Mouse (Mus musculus) myocyte (in vitro differentiated cells): ENCODE data around the gene Rbm47. TPM values are rescaled to one million over a fixed set of nuclear protein-coding genes. Genes with fewer than 3 reads are reported as not detected.

ENCODE experiments used
- H3K27me3 ChIP-seq: one replicate; pipeline ENCODE4 v1.6.1; 2011; ENCODE audit not compliant: control insufficient read depth, insufficient read depth, insufficient read length
- H3K36me3 ChIP-seq: one replicate; pipeline ENCODE4 v1.6.1; 2011; ENCODE audit not compliant: control insufficient read depth, insufficient read depth
- H3K4me2 ChIP-seq: one replicate; pipeline ENCODE4 v1.6.1; 2011; ENCODE audit warnings: low read depth, control low read depth
- H3K4me3 ChIP-seq: one replicate; pipeline ENCODE4 v1.5.1; 2011; ENCODE audit warnings: mild to moderate bottlenecking, control low read depth, moderate library complexity
- H3K79me2 ChIP-seq: one replicate; pipeline ENCODE4 v1.6.1; 2011; ENCODE audit not compliant: control insufficient read depth, insufficient read depth
- H3ac ChIP-seq: one replicate; pipeline ENCODE4 v1.6.1; 2011; ENCODE audit not compliant: control insufficient read depth, insufficient read length
- CEBPB ChIP-seq: IDR thresholded peaks from 2 replicates; pipeline ENCODE4 v1.6.1; 2011; ENCODE audit warnings: mild to moderate bottlenecking, moderate library complexity; ENCODE audit not compliant: poor library complexity, insufficient read depth, severe bottlenecking
- E2F4 ChIP-seq: IDR thresholded peaks from one replicate; pipeline ENCODE4 v1.6.1; 2011; ENCODE audit warnings: mild to moderate bottlenecking, control low read depth, moderate library complexity; ENCODE audit not compliant: insufficient read depth
- MAX ChIP-seq: IDR thresholded peaks from one replicate; pipeline ENCODE4 v1.6.1; 2011; ENCODE audit warnings: low read depth, mild to moderate bottlenecking, control low read depth
- MYOD1 ChIP-seq, 3 experiments: IDR thresholded peaks; one replicate each; pipeline ENCODE4 v1.6.1; 2011; ENCODE audit warnings: control low read depth in 2 of 3, low read depth in 2 of 3, mild to moderate bottlenecking in 2 of 3, moderate library complexity in 1 of 3; ENCODE audit not compliant: insufficient read length in 2 of 3, control insufficient read depth in 1 of 3
- MYOG ChIP-seq, 3 experiments: IDR thresholded peaks; one replicate each; pipeline ENCODE4 v1.6.1; 2011; ENCODE audit warnings: control low read depth in 2 of 3, low read depth in 2 of 3, mild to moderate bottlenecking in 2 of 3; ENCODE audit not compliant: insufficient read length in 2 of 3, control insufficient read depth in 1 of 3, insufficient read depth in 1 of 3
- POLR2A ChIP-seq: IDR thresholded peaks from one replicate; pipeline ENCODE4 v1.6.1; 2011; ENCODE audit warnings: low read depth, mild to moderate bottlenecking, control low read depth, moderate library complexity; ENCODE audit not compliant: insufficient read length
- POLR2AphosphoS2 ChIP-seq: IDR thresholded peaks from one replicate; pipeline ENCODE4 v1.6.1; 2011; ENCODE audit warnings: low read depth, control low read depth; ENCODE audit not compliant: insufficient read length
- REST ChIP-seq: IDR thresholded peaks from one replicate; pipeline ENCODE4 v1.6.1; 2011; ENCODE audit warnings: mild to moderate bottlenecking, control low read depth, moderate library complexity; ENCODE audit not compliant: insufficient read depth, insufficient read length
- SRF ChIP-seq: IDR thresholded peaks from one replicate; pipeline ENCODE4 v1.6.1; 2011; ENCODE audit warnings: low read depth; ENCODE audit not compliant: control insufficient read depth, insufficient read length
- TCF12 ChIP-seq: IDR thresholded peaks from one replicate; pipeline ENCODE4 v1.6.1; 2011; ENCODE audit warnings: mild to moderate bottlenecking, control low read depth; ENCODE audit not compliant: poor library complexity, insufficient read depth, severe bottlenecking
- TCF3 ChIP-seq: IDR thresholded peaks from one replicate; pipeline ENCODE4 v1.6.1; 2011; ENCODE audit warnings: low read depth, control low read depth; ENCODE audit not compliant: insufficient read length
- USF1 ChIP-seq: IDR thresholded peaks from one replicate; pipeline ENCODE4 v1.6.1; 2011; ENCODE audit warnings: low read depth, mild to moderate bottlenecking, control low read depth, moderate library complexity
- polyA plus RNA-seq: library from polyadenylated mRNA; unstranded; fragments of >200 nt; fragmentation: generic; extraction: Trizol; gene quantifications from one replicate; pipeline ENCODE4 v1.2.1, GENCODE M21; 2012; ENCODE audit warnings: missing spikeins

Rbm47 gene
- polyA plus RNA-seq, 1 experiment, result 0.10 TPM

GRCm38 (mm10) chr5:66153486-66153885 lies 19.4 kb downstream of the Rbm47 start:
- Histone ChIP-seq H3K4me3 (no peak overlapping the region), H3K79me2 (no peaks in the 10 kb centered on the region), H3K4me2 (no peak overlapping the region), H3ac (no peak overlapping the region), H3K27me3 (no peaks in the 10 kb centered on the region), H3K36me3 (no peaks in the 10 kb centered on the region)
- TF ChIP-seq MAX (no peak), MYOD1 (IDR thresholded peaks at IDR 0.05; ENCODE audit: control insufficient read depth in 1 of 3, insufficient read length in 2 of 3, low read depth in 2 of 3) (no peak), USF1 (no peak), POLR2A (no peak), POLR2AphosphoS2 (no peak), REST (no peak), MYOG (IDR thresholded peaks at IDR 0.05; ENCODE audit: control insufficient read depth in 1 of 3, insufficient read depth in 1 of 3, insufficient read length in 2 of 3, low read depth in 2 of 3) (no peak), TCF12 (no peak), E2F4 (no peak), TCF3 (no peak), SRF (no peak), CEBPB (no peak)

DNA sequence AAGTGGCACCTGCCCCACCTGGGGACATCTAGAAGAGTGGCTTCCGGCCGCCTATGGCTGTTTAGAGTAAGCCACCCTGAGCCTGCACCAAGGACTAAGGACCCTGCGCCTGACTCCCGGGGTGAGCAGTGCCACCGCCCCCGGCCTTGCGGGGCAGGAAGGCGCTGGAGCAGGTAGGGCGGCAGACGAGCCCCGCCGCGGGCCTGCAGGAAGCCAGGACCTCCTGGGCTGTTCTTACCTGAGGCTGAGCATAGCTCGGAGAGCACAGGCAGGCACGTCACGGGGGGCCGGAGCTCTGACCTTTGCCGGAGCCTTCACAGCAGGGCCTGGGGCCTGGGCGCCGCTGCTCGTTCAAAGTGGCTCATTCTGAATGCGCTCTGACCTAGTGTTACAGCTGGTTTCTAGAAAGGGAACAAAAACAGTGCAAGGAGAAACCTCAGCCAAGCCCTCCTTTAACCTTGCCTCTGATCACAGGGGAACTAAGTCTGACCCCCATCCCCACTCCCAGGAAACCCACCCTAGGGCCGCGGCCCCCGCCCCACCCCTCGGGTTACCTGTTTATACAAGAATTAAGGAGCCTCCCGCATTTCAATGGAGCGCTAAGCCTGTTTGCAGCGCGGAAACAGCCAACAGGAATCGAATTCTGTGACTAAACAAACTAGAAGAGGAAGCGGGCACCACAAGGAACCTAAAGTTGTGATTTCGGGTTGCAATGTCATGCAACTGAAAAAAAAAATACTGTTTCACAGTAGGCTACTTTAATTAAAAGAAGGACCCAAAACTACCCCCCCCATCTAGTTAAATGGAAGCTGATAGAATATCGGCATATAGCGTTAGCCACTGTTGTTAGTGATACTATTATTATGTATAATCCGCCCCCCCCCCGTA lies 21.4 kb downstream of the Rbm47 start:
- Histone ChIP-seq H3K79me2 (no peaks in the 10 kb centered on the region), H3K4me2 (no peak overlapping the region), H3ac (no peak overlapping the region), H3K36me3 (no peaks in the 10 kb centered on the region), H3K4me3 (no peak overlapping the region), H3K27me3 (no peaks in the 10 kb centered on the region)
- TF ChIP-seq POLR2AphosphoS2 (no peak), USF1 (no peak), MAX (no peak), CEBPB (no peak), TCF12 (no peak), E2F4 (no peak), REST (no peak), MYOG (IDR thresholded peaks at IDR 0.05; ENCODE audit: control insufficient read depth in 1 of 3, insufficient read depth in 1 of 3, insufficient read length in 2 of 3, low read depth in 2 of 3) (no peak), POLR2A (no peak), SRF (no peak), TCF3 (no peak)

DNA sequence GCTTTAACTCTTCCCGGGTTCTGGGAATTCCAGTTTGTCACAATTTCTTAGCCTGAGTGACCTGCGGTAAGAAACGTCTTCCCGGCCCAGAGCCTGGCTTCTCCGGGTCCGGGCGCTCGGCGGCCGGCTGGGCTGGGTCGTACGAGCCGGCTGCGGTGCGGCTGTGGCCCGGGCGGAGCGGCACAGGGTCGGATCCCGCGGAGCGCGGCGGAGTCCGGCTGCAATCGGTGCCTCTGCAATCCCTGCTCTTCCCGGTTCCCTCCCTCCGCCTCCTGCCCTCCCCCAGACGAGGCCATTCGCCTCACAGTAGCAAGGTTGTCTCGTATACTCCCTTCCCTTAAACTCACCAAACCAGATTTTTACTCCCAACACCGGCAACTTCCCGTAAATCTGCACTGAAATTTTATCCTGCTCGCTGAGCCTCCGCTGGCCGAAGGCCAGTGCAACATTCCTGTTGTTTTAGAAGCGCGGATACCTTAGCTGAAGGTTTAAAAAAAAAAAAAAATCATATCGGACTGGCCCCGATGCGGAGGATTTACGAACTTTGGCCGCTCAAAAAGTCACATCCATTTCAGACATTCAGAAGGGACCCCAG lies 22.1 kb downstream of the Rbm47 start:
- no peak for TF ChIP-seq MAX
- TF ChIP-seq POLR2A, result no peak
- no peak for TF ChIP-seq CEBPB
- no peak for TF ChIP-seq REST
- no peak for TF ChIP-seq TCF3
- no peak for TF ChIP-seq E2F4
- no peak for TF ChIP-seq MYOD1 (IDR thresholded peaks at IDR 0.05; ENCODE audit: control insufficient read depth in 1 of 3, insufficient read length in 2 of 3, low read depth in 2 of 3)
- TF ChIP-seq TCF12, result no peak
- TF ChIP-seq MYOG (IDR thresholded peaks at IDR 0.05; ENCODE audit: control insufficient read depth in 1 of 3, insufficient read depth in 1 of 3, insufficient read length in 2 of 3, low read depth in 2 of 3), result no peak
- no peak for TF ChIP-seq POLR2AphosphoS2
- no peak for TF ChIP-seq USF1
- TF ChIP-seq SRF, result no peak

DNA sequence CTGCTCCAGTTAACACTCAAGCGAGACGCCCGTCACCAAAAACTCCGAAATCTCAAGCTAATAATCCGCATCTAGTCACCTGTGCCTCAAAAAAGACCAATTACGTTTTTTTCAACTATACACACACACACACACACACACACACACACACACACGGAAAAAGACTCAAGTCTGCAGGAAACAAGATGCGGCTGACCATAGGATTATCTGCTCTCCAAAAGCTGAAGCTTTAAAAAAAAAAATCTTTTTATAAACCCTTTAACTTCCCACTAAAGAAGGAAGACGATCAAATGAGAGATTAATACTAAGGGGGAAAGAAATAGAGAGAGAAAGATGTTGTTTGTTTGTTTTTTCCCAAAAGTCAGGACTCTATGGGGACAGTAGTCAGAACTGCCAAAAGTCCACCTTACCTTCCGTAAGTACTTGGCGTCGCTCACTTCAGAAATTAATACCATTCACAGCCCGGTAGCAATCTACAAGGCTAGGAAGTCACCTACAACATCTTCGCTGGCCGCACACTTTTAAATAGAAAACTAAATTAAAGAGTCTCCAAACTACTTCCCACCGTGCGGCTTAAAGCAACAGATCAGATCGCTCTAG lies 22.7 kb downstream of the Rbm47 start:
- H3K4me2 ChIP-seq, result peak overlapping the region; percentile 21
- no peaks in the 10 kb centered on the region for H3K27me3 ChIP-seq
- no peaks in the 10 kb centered on the region for H3K36me3 ChIP-seq
- no peak for TF ChIP-seq CEBPB
- TF ChIP-seq POLR2AphosphoS2, result no peak
- no peak for TF ChIP-seq REST
- no peak overlapping the region for H3K4me3 ChIP-seq
- no peaks in the 10 kb centered on the region for H3K79me2 ChIP-seq
- no peak overlapping the region for H3ac ChIP-seq

More for the DNA sequence above, 22.1 kb downstream of the Rbm47 start:
- H3K79me2 ChIP-seq, result no peaks in the 10 kb centered on the region
- H3ac ChIP-seq, result no peak overlapping the region
- no peak overlapping the region for H3K4me3 ChIP-seq
- H3K27me3 ChIP-seq, result no peaks in the 10 kb centered on the region
- H3K36me3 ChIP-seq, result no peaks in the 10 kb centered on the region
- H3K4me2 ChIP-seq, result peak overlapping the region; percentile 21
